Mouse (Mus musculus) splenic B cell, adult 2 months (primary cell): ENCODE measurements around the gene Guk1.
A peak's percentile ranks its signal among the peaks of the same experiment; 100 is the strongest.

Source experiments
- DNase-seq: peaks from one replicate; pipeline ENCODE4 v3.0.0-alpha.2; 2011; ENCODE audit warnings: low read depth, low spot score
- H3K27me3 ChIP-seq: 2 replicates; pipeline ENCODE4 v1.6.1; 2012; ENCODE audit warnings: mild to moderate bottlenecking, low read length, moderate library complexity, mixed read lengths; ENCODE audit not compliant: control insufficient read depth, poor library complexity, insufficient read depth, severe bottlenecking
- H3K36me3 ChIP-seq: 2 replicates; pipeline ENCODE4 v1.6.1; 2012; ENCODE audit warnings: mild to moderate bottlenecking, low read length, moderate library complexity, mixed read lengths; ENCODE audit not compliant: control insufficient read depth, poor library complexity, insufficient read depth, severe bottlenecking

Gene Guk1

DNA sequence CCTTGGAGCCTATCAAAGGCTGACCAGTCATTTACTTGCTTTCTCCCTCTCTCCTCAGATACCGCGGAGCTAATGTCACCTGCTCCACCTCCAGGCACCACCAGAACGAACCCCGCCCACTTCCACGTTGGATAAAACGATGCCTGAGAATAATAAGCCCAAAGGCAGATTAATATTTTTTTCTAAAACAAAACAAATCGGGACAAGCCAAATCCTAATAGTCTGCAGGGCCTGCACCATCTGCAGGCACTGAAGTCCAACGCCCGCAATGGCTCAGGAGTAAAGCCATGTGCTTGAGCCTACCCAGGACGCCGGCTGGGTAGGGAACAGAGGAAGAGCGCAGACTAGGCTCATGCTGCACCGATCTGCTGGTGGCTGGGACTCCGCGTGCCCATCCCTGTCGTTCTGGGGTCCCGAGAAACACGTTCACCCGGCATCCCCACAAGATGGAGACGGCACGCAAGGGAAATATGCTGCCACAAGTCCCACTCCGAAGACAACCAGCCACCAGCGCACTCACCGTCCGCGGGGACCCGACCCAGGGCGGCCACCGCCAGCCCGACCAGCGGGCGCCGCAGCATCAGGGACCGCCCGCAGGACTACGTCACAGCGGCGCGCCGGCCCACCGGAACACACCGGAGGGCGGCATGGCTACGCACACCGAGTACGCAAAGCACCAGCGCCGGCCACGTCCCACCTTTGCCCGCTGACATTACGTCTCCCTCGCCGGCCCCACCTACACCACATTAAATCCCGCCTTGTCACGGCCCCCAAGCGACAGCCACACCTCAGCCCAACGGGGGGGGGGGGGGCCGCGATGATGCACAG, 567 bp downstream of the Guk1 start:
- DNase-seq, result peak; percentile 96
- no peaks in the 10 kb centered on the region for H3K27me3 ChIP-seq
- H3K36me3 ChIP-seq, result no peaks in the 10 kb centered on the region

GRCm38 (mm10) chr11:59187706-59188105, 4.3 kb downstream of the Guk1 start:
- no peaks in the 10 kb centered on the region; the same call in none of the 2 replicates for H3K36me3 ChIP-seq
- no peaks in the 10 kb centered on the region for H3K27me3 ChIP-seq
- DNase-seq, result no peak

DNA sequence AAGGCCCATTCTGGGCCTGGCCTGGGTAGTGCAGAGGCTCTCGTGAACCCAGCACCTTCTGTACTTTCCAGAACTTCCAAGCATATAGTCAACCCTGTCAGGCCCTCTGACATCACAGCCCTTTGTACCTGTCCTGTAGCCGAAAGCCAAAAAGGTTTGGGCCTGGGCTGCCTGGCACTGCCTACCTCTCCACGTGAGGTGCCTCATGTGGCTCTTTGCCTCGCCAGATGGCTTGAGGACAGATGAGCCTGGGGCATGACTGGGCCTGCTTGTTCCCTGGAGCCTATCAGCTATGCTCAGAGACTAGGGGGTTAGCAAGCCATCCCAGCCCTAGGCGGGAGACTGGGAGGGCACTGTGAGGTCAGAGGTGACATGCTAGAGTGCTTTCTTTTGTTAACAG, 6.5 kb downstream of the Guk1 start:
- Histone ChIP-seq H3K27me3 (no peaks in the 10 kb centered on the region), H3K36me3 (no peaks in the 10 kb centered on the region; the same call in none of the 2 replicates)
- no peak for DNase-seq

DNA sequence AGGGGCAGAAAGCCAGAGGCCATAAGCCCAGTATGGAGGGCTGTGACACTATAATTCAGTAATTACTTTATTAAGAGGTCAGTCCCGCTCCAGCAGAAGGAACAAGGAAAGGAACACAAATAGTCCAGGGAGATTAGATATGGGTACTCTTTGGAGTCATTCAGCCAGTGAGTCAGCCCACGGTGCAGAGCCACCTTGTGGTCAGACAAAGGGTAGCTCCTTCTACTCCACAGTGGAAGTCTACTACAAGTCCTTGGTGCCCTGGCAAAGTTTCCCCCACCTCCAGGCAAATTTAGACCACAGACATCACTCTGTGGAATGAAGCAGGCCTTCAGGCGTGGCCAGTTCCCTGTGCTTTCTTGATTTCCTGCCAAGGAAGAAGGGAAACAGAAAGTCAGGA, 8.2 kb downstream of the Guk1 start:
- Histone ChIP-seq H3K27me3 (no peaks in the 10 kb centered on the region), H3K36me3 (no peaks in the 10 kb centered on the region; the same call in none of the 2 replicates)
- peak; percentile 61 for DNase-seq

- Histone ChIP-seq H3K36me3 (no peaks in the 10 kb centered on the region; the same call in none of the 2 replicates), H3K27me3 (no peaks in the 10 kb centered on the region)
- DNase-seq, result no peak
These were observed 9.1 kb downstream of the Guk1 start, which contains the start of gene Gjc2 for GRCm38 (mm10) chr11:59182864-59183331. TSS of gene Gjc2 (minus strand) at chr11:59183213.

GRCm38 (mm10) chr11:59176921-59177320, 15.1 kb downstream of the Guk1 start:
- DNase-seq, result no peak

DNA sequence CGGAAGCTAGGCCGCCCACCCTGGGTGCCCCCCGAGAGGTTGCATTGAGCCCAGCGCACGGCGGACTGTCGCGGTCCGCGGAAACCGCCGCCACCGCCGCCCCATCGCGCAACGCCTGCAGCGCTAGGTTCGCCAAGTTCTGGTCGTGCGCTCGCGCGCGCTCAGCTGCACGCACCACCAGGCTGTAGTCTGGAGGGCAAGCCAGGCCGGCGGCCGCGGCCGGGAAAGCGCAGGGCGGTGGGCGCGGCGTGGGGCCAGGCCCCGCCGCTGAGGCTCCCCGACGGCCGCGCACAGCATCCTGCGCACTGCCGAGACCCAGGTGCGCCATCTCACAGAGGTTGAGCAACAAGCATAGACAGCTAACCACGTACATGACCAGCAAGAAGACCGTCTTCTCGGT, 15.5 kb downstream of the Guk1 start:
- Histone ChIP-seq H3K27me3 (no peaks in the 10 kb centered on the region), H3K36me3 (no peaks in the 10 kb centered on the region)
- no peak for DNase-seq

More at GRCm38 (mm10) chr11:59176921-59177320, 15.1 kb downstream of the Guk1 start:
- Histone ChIP-seq H3K36me3 (no peaks in the 10 kb centered on the region), H3K27me3 (no peaks in the 10 kb centered on the region)

DNA sequence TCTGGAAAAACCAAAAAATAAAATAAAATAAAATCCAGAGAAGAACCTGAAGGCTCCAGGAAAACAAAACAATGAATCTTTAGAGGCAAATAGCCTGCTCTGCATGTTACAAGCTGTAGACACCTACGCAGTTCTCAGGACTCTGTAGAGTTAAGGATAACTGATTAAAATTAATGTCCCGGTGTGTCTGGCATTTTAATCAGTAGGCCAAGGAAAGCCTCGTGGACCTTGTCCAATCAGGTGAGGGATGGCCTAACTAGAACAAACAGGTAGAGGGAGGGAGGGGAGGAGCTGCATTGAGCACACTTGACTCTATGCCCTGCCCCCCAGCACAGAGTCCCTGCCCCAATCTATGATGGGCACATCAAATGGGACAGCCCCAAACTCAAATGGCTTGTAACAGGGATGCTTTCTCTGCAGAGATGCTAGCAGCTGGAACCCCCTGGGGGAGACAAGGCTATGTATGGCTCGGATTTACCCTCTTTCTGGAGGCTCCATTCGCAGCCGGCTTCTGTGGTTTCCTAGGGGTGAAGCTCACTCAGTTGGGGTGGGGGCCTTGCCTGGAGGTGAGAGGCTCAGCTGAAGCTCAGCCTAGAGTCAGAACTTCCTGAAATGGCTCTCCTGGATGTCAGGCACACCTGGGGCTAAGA, 17.7 kb downstream of the Guk1 start:
- no peaks in the 10 kb centered on the region for H3K36me3 ChIP-seq
- no peak for DNase-seq
- H3K27me3 ChIP-seq, result no peaks in the 10 kb centered on the region

GRCm38 (mm10) chr11:59170549-59170948, 21.5 kb downstream of the Guk1 start:
- no peak for DNase-seq
- H3K36me3 ChIP-seq, result no peaks in the 10 kb centered on the region

DNA sequence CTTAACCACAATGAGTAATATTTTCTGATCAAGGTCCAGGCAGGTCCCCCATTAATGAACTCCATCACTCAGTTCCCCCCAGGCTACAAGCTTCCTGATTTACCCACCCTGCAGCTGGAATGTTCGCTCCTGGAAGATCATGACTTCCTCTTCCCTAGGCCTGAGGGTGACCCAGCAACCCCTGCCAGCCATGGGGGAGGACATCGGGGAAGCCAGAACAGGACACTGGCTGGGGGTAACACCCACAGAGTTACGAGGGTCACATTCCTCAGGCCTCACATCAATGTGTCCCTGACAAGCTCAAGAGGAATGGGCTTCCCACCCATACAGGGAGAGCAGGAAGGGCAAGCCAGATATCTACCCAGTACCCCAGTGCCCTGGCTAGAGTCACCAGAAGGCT, 22.2 kb downstream of the Guk1 start:
- Histone ChIP-seq H3K27me3 (no peaks in the 10 kb centered on the region), H3K36me3 (no peaks in the 10 kb centered on the region)
- DNase-seq, result no peak

More at GRCm38 (mm10) chr11:59170549-59170948, 21.5 kb downstream of the Guk1 start:
- H3K27me3 ChIP-seq, result no peaks in the 10 kb centered on the region

DNA sequence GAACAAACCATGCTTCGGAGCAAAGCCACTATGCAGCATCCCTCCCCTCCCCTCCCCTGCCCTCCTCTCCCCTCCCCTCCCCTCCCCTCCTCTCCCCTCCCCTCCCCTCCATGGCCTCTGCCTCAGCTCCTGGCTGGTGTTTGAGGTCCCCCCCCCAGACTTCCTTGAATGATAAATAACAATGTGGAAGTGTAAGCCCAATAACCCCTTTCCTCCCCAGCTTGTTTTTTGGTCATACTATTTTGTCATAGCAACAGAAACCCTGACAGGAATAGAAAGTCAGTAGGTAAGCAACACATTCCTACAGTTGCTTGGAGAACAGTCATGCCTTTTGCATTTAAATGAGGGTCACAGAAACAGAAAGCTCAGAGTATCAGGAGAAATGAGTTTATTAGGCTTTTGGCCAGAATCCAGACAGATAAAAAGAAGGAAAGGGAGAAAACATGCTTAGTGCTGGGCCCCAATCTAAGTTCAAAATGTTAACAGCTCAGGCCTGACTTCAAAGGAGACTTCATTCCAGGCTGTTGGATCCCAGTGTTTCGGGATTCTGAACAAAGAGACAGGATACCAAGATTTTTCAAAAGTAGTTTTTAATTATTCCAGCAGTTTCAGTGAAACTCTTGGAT, 26.3 kb downstream of the Guk1 start:
- DNase-seq, result no peak
- Histone ChIP-seq H3K27me3 (no peaks in the 10 kb centered on the region), H3K36me3 (no peaks in the 10 kb centered on the region)

- Histone ChIP-seq H3K36me3 (no peaks in the 10 kb centered on the region), H3K27me3 (no peaks in the 10 kb centered on the region)
- DNase-seq, result no peak
These were observed 27.6 kb downstream of the Guk1 start for GRCm38 (mm10) chr11:59164384-59164783.

DNA sequence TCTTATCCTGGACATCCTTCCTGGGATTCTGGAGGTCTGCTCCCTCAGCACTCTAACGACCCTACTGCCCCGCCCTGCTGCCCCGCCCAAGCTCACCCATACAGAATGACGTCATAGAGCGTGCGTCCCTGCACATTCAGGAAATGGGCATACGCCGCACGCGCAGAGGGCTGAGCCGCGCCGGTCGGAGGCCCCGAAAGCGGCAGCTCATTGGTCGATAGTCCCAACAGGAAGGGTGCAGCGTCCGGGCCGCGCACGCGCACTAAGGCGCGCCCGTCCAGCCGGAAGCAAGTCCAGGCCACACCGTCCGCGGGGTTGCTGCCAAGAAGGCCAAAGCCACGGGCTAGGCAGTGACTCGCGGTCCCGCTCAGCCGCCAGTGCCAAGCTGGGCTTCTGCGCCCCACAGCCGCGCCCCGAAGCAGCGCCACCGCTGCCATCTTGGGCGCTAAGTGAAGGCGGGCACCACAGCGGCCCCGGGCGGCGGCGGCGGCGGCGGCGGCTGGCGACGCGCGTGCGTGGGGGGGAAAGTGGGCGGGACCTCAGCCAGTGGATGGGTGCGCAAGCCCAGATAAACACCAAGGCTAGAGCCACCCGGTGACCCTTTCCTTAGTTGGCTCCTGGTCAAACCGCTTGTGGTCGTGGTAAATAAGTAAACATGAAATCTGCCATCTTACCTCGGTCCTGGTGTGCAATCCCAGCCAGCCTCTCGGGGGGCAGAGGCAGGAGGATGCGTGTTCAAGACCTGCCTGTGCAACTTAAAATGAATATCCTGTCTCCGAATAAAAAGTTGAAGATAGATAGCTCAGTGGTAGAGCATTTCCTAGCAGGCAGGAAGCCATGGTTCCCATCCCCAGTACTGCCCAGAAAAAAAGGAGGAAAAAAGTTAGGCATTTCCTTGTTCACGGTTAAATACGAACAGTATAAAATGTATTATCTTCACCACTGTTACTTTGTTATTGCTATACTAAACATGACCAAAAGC, 28.5 kb downstream of the Guk1 start, which contains the start of gene Iba57:
Gene Iba57, minus strand, starts transcription at position 485 of the 982 bp plus-strand sequence.
- H3K36me3 ChIP-seq, result no peaks in the 10 kb centered on the region
- DNase-seq, result peak; percentile 99
- no peaks in the 10 kb centered on the region for H3K27me3 ChIP-seq
